Mouse (Mus musculus) hindbrain, embryonic 14.5 days (tissue): ENCODE results near the gene Ptprn2. TPM values are rescaled to one million over a fixed set of nuclear protein-coding genes. Genes with fewer than 3 reads are reported as not detected.

Experiments used
- ATAC-seq: fragments of 200-750 bp; cut with Nextera tagmentation; 2 replicates; pipeline ENCODE4 v1.8.0; 2017; ENCODE audit warnings: moderate number of reproducible peaks, mild to moderate bottlenecking, moderate TSS enrichment, moderate library complexity; ENCODE audit not compliant: low FRiP score
- DNase-seq: peaks from one replicate; pipeline ENCODE4 v3.0.0-alpha.2; 2015; ENCODE audit warnings: low spot score
- H3K27ac ChIP-seq: fragments of 300-500 bp; sonication (generic); 2 replicates; pipeline ENCODE4 v1.5.1; 2014; ENCODE audit warnings: mild to moderate bottlenecking, moderate library complexity
- H3K27me3 ChIP-seq: fragments of 300-500 bp; sonication (generic); 2 replicates; pipeline ENCODE4 v1.6.1; 2014; ENCODE audit warnings: mild to moderate bottlenecking, low read length, mixed read lengths; ENCODE audit not compliant: control insufficient read depth, insufficient read depth
- H3K36me3 ChIP-seq: fragments of 300-500 bp; sonication (generic); replicated peaks from 2 replicates; pipeline ENCODE4 v1.6.1; 2014; ENCODE audit not compliant: control insufficient read depth, insufficient read depth
- H3K4me1 ChIP-seq: fragments of 300-500 bp; sonication (generic); replicated peaks from 2 replicates; pipeline ENCODE4 v1.6.1; 2014; ENCODE audit warnings: antibody characterized with exemption, low read length, mixed read lengths; ENCODE audit not compliant: control insufficient read depth, insufficient read depth
- H3K4me2 ChIP-seq: fragments of 300-500 bp; sonication (generic); replicated peaks from 2 replicates; pipeline ENCODE4 v1.6.1; 2014; ENCODE audit warnings: mild to moderate bottlenecking, moderate library complexity
- H3K4me3 ChIP-seq: fragments of 300-500 bp; sonication (generic); replicated peaks from 2 replicates; pipeline ENCODE4 v1.5.1; 2014; ENCODE audit warnings: mild to moderate bottlenecking, low read length
- H3K9ac ChIP-seq: fragments of 300-500 bp; sonication (generic); 2 replicates; pipeline ENCODE4 v1.6.1; 2014
- H3K9me3 ChIP-seq: fragments of 300-500 bp; sonication (generic); 2 replicates; pipeline ENCODE4 v1.6.1; 2016; ENCODE audit warnings: low read length; ENCODE audit not compliant: control insufficient read depth
- WGBS: fragments of 180-500 bp; shearing (Covaris S2); extraction: QIAGEN DNeasy Blood & Tissue Kit; methylation state at CpG from one replicate; pipeline ENCODE4 v1.1.7; 2014; 5-methylcytosine and 5-hydroxymethylcytosine counted together
- polyA plus RNA-seq: library from polyadenylated mRNA; unstranded; fragments of >200 nt; fragmentation: Nextera tagmentation; extraction: Ambion mirVana; gene quantifications from 2 replicates; pipeline ENCODE4 v1.2.1, GENCODE M21; 2014

Ptprn2 gene
- polyA plus RNA-seq, 1 experiment from 2014 or later, result 17.5 TPM

DNA sequence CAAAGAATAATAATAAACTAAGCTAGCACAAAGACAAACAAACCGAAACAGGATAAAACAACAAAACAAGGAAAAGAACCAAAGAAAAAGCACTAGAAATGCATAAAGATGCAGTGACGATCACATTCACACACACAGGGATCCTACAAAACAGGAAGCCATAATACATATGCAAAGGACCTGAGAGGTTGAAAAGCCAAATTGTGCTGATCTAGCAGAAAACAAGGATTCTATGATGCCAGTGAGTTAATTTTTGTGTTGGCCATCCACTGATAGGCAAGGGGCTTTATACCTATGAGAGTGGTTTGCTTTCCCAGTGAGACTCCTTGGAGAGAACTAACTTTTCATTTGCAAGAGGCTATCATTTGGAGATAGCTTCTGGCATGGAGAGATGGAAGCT is 204.3 kb downstream of the Ptprn2 start:
- no peak overlapping the region for H3K4me2 ChIP-seq
- no peaks in the 10 kb centered on the region for H3K27me3 ChIP-seq
- no peaks in the 10 kb centered on the region for H3K36me3 ChIP-seq
- ATAC-seq, result no peak
- no peak overlapping the region for H3K27ac ChIP-seq
- no peaks in the 10 kb centered on the region for H3K9me3 ChIP-seq
- WGBS, result 85% methylated on average over 2 of the region's 2 CpGs
- H3K4me1 ChIP-seq, result no peaks in the 10 kb centered on the region
- no peak overlapping the region for H3K4me3 ChIP-seq
- DNase-seq, result no peak
- no peak overlapping the region for H3K9ac ChIP-seq

DNA sequence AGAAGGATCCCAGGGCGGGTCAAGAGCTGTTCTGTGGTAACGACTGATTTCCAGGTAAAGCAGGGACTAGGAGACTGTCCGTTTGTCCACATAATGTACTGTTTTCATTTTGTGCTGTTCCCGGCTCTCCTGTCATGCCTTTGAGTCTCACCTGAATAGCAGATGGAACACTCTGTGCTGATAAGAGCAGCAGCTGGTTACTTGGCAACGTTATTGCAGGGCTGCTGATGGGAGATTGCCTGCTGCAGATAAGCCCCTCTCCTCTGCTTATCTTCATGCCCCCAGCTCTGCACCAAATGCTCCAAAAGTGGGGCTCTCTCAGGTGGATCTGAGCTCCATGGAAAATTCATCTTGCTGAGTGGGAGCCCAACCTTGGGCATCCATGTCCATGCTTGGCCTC is 224.0 kb downstream of the Ptprn2 start:
- Histone ChIP-seq H3K36me3 (no peaks in the 10 kb centered on the region), H3K9me3 (no peaks in the 10 kb centered on the region), H3K27me3 (no peaks in the 10 kb centered on the region), H3K4me3 (no peak overlapping the region), H3K27ac (peak overlapping the region; percentile 40), H3K4me1 (peaks cover 19% of the 10 kb centered on the region), H3K9ac (no peak overlapping the region), H3K4me2 (no peak overlapping the region)
- DNase-seq (no peak), ATAC-seq (no peak)
- 70% methylated on average over 5 of the region's 5 CpGs for WGBS

DNA sequence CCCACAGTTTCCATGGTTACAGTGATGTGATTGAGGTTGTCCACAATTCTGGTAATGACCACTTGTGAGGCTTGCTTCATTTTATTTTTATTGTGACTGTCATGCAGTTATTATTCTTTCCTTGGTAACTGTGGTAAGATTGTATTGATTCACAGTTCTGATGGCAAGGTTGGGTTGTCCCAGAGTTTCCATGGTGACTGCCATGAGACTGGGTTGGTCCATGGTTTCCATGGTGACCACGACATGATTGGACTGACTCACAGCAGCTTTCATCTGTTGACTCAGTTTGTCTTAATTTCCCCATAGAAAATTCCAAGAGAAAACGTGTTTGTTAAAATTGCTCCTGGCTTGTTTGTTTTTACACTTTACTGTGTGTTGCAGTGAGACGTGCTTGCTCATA is 225.2 kb downstream of the Ptprn2 start:
- no peaks in the 10 kb centered on the region for H3K27me3 ChIP-seq
- no peak overlapping the region for H3K4me2 ChIP-seq
- no peaks in the 10 kb centered on the region for H3K9me3 ChIP-seq
- H3K27ac ChIP-seq, result no peak overlapping the region
- DNase-seq (no peak), ATAC-seq (0 out of 2 replicates have a peak, but pooled peaks have one; percentile 49)
- H3K36me3 ChIP-seq, result no peaks in the 10 kb centered on the region
- 59% methylated on average over 3 of the region's 3 CpGs for WGBS
- H3K4me3 ChIP-seq, result no peak overlapping the region
- peaks cover 19% of the 10 kb centered on the region for H3K4me1 ChIP-seq
- H3K9ac ChIP-seq, result no peak overlapping the region

DNA sequence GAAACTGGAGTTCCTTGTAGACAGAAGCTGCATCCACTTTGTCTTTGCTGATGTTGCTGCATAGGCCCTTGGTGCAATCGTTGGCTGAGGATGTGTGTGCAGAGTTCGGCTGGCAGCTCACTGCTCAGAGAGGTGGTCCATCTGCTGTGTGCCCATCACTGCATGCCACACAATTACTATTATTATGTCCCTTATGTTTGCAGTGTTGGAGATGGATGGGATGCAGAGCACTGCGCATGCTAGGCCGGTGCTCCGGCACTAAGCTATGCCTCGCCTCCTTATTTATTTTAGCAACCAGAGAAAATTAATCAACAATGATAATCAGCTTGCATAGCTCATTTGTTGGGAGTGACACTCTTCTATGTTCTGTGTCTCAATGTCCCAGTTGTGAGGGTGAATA is 225.6 kb downstream of the Ptprn2 start:
- Histone ChIP-seq H3K9ac (no peak overlapping the region), H3K36me3 (no peaks in the 10 kb centered on the region), H3K9me3 (no peaks in the 10 kb centered on the region), H3K4me2 (no peak overlapping the region), H3K27ac (no peak overlapping the region), H3K27me3 (no peaks in the 10 kb centered on the region), H3K4me3 (no peak overlapping the region), H3K4me1 (peaks cover 19% of the 10 kb centered on the region)
- 86% methylated on average over 6 of the region's 6 CpGs for WGBS
- no peak for DNase-seq
- ATAC-seq, result 0 out of 2 replicates have a peak, but pooled peaks have one; percentile 38

DNA sequence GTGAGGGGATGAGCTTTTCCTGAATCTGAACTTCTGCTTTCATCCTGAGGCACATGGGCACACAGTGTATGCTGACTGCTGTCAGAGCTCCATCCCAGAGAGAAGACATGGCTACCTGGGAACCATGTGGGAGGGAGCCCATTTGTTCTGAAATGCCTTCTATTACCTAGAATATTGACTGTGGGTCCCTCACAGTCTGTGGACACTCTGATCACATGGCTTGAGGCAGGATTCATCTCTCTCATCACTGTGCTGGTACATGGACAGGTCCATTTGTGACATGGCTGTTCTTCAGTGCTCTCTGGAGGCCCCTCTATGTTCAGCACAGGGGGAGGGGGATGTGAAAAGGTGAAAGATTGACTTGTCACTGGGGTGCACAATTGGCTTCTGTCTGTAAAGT is 227.6 kb downstream of the Ptprn2 start:
- Histone ChIP-seq H3K4me3 (no peak overlapping the region), H3K27me3 (no peaks in the 10 kb centered on the region), H3K9me3 (no peaks in the 10 kb centered on the region), H3K36me3 (no peaks in the 10 kb centered on the region), H3K9ac (no peak overlapping the region), H3K4me2 (no peak overlapping the region), H3K4me1 (peaks cover 19% of the 10 kb centered on the region), H3K27ac (no peak overlapping the region)
- no peak for DNase-seq
- ATAC-seq, result no peak

DNA sequence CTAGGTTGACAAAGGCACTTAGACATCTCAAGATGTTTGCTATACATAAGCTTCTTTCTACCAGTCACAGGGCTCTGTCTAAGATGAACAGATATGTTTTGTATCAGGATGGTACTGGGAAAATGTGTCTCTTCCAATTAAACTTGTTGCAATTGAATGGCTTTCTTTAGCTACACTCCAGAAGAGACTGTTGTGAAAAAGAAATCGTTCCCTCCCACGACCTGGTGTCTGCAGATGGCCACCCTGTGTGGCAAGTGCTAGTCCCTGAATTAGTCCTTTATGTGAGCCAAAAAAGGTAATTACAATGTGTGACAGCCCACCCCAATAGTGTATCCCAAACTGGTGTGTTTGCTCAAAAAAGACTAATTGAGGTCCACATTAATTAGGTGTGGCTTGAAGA is 235.5 kb downstream of the Ptprn2 start:
- H3K4me1 ChIP-seq, result no peaks in the 10 kb centered on the region
- DNase-seq, result no peak
- no peak overlapping the region for H3K4me2 ChIP-seq
- no peak overlapping the region for H3K9ac ChIP-seq
- 75% methylated on average over 2 of the region's 2 CpGs for WGBS
- no peak overlapping the region for H3K27ac ChIP-seq
- no peaks in the 10 kb centered on the region for H3K27me3 ChIP-seq
- H3K9me3 ChIP-seq, result no peaks in the 10 kb centered on the region
- H3K36me3 ChIP-seq, result no peaks in the 10 kb centered on the region
- no peak overlapping the region for H3K4me3 ChIP-seq
- ATAC-seq, result no peak

DNA sequence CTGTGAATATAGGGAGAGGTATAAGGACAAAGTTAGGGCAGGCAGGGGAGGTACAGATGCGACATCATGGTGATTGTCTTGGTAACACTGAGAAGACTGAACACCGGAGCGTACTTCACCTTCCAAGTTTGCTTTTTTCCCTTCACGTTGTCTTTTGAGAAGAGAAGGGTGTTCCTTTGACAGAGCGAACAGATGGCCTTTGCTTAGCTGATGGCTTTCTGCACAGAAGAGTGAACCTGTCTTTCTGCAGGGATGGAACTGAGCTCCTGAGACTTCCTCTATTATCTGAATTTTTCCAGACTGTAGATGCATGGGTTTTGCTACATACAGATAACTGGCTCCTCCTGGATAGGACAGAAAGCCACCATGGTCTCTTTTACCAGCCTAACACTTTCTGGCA is 254.6 kb downstream of the Ptprn2 start:
- 84% methylated on average over 5 of the region's 5 CpGs for WGBS
- Histone ChIP-seq H3K4me3 (no peak overlapping the region), H3K4me2 (no peak overlapping the region), H3K36me3 (no peaks in the 10 kb centered on the region), H3K4me1 (no peaks in the 10 kb centered on the region), H3K9ac (no peak overlapping the region), H3K9me3 (no peaks in the 10 kb centered on the region), H3K27ac (no peak overlapping the region), H3K27me3 (no peaks in the 10 kb centered on the region)
- ATAC-seq, result no peak
- DNase-seq, result no peak

DNA sequence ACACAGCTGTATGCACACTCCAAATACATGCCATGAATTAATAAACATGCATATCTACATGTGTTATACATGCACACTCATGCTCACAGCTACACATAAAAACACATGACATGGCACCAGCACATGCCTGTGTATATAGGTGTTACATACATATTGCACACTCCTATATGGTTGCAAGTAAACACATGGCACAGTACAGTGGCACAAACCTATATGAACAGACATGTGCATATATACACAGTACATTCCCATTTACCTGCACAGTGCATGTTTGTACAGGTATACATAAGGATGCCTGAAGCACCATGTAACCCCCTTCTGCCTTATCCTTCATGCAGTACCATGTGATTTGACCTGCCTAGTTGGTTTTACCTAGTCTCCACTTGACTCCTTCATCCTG is 255.8 kb downstream of the Ptprn2 start:
- Histone ChIP-seq H3K27me3 (no peaks in the 10 kb centered on the region), H3K4me3 (no peak overlapping the region), H3K4me2 (no peak overlapping the region), H3K27ac (no peak overlapping the region), H3K36me3 (no peaks in the 10 kb centered on the region), H3K9me3 (no peaks in the 10 kb centered on the region), H3K9ac (no peak overlapping the region), H3K4me1 (no peaks in the 10 kb centered on the region)
- DNase-seq (no peak), ATAC-seq (no peak)

DNA sequence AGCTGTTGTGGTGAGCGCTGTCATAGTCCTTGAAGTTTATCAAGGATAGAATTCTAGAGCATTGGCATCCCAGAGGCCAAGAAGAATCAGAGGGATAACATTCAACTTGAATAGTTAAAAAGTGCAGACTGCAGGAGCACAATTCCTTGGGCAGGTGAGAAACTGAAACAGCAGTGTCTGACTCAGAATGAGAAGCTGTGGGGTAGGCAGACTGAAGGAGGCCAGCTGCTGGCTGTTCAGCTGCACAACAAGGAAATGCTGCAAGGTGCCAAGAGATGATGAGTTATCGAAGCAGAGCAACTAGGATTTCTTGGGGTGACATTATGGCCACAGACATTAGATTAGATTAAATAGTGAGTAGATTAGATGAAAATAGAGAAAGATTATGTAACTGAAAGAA is 260.9 kb downstream of the Ptprn2 start:
- Histone ChIP-seq H3K27ac (no peak overlapping the region; the same call in 1 of the 2 replicates), H3K9me3 (no peaks in the 10 kb centered on the region), H3K4me3 (no peak overlapping the region), H3K4me2 (no peak overlapping the region), H3K27me3 (no peaks in the 10 kb centered on the region), H3K9ac (no peak overlapping the region), H3K4me1 (no peaks in the 10 kb centered on the region), H3K36me3 (no peaks in the 10 kb centered on the region)
- WGBS, result 85% methylated on average over 2 of the region's 2 CpGs
- DNase-seq (no peak), ATAC-seq (no peak)

DNA sequence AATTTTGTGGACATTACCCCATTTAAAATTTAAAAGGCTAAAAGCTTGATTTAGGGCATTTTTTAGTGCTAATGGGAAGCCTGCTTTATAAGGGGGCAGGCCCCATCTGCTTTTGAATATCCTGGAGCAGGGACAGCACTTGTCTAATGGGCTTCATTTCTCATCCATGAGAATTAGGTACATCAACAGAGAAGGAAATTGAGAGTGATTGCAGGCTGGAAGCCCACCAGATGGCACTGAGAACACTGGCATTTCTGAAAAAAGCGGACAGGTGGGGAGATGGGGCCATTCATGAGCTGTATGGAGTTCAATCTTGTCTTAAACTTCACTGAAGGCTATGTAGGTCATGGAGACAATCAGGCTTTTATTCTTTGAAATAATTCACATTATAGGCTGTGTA is 267.3 kb downstream of the Ptprn2 start:
- ATAC-seq (no peak), DNase-seq (no peak)
- Histone ChIP-seq H3K27ac (no peak overlapping the region), H3K36me3 (no peaks in the 10 kb centered on the region), H3K4me3 (no peak overlapping the region), H3K4me1 (no peaks in the 10 kb centered on the region), H3K9me3 (no peaks in the 10 kb centered on the region), H3K4me2 (no peak overlapping the region), H3K27me3 (no peaks in the 10 kb centered on the region), H3K9ac (no peak overlapping the region)
- 89% methylated on average over 1 of the region's 1 CpGs for WGBS
